Mouse (Mus musculus): ENCODE measurements around the gene Osbpl10. TPM values are rescaled to one million over a fixed set of nuclear protein-coding genes. Genes with fewer than 3 reads are reported as not detected.

Osbpl10 gene
- polyA plus RNA-seq (2014; fragmentation: Nextera tagmentation; extraction: Ambion mirVana): 2.1 and 2.6 TPM in 2 replicates

DNA sequence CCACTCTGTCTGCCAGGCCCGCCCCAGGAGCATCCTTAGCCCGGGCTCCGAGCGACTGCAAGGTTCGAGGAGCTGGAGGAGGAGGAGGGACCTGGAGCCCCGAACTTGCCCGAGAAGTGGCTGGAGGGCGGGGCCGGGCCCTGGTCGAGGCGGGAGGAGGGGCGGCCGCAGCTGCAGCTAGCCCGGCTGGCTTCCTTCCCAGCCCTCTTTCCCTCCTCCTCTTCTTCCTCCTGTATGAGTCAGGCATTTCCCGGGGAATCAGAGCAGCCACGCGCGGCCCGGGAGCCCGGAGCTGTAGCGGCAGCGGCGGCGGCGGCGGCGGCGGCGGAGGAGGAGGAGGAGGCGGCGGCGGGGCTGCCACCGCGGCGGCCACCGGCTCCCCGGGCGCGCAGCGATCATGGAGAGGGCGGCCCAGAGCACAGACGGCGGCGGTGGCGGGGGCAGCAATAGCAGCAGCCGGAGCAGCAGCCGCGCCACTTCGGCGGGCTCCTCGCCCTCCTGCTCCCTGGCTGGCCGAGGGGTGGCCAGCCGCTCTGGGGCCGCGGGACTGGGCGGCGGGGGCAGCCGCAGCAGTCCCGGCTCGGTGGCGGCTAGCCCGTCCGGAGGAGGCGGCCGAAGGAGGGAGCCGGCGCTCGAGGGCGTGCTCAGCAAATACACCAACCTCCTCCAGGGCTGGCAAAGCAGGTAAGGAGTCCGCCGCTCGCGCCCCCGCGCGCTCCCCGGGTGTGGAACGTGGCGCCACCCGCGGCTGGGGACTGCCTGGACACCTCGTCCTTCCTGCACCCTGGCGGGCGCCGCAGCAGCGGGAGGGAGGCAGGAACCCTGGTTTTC is at the start of gene Osbpl10:
Gene Osbpl10 (plus strand): TSS at position 289 of the 831 bp plus-strand sequence.
- H3K9ac ChIP-seq (ENCODE audit: low read depth, low read length): peak within 1 kb of the TSS; percentile 86
- under 1% methylated on average over 59 of the region's 86 CpGs for WGBS
- peak; percentile 84 for ATAC-seq (ENCODE audit: low FRiP score, low TSS enrichment)
- H3K27ac ChIP-seq (ENCODE audit: low read depth, low read length): peak within 1 kb of the TSS; percentile 47; the same call in 1 of the 2 replicates
- H3K27me3 ChIP-seq (ENCODE audit: control insufficient read depth, insufficient read depth, low read length): peaks cover 3% of the 10 kb centered on the region; the same call in 1 of the 2 replicates
- peak within 1 kb of the TSS; percentile 76 for H3K4me3 ChIP-seq (ENCODE audit: low read length)
- H3K9me3 ChIP-seq (ENCODE audit: control insufficient read depth, low read length): no peaks in the 10 kb centered on the region
- peak within 1 kb of the TSS; percentile 95 for H3K4me2 ChIP-seq (replicated peaks; ENCODE audit: low read depth, low read length)
- no peaks in the 10 kb centered on the region for H3K36me3 ChIP-seq (ENCODE audit: control insufficient read depth, insufficient read depth, low read length)
- H3K4me1 ChIP-seq (ENCODE audit: control insufficient read depth, insufficient read depth, low read length): peaks cover 8% of the 10 kb centered on the region; the same call in 1 of the 2 replicates

DNA sequence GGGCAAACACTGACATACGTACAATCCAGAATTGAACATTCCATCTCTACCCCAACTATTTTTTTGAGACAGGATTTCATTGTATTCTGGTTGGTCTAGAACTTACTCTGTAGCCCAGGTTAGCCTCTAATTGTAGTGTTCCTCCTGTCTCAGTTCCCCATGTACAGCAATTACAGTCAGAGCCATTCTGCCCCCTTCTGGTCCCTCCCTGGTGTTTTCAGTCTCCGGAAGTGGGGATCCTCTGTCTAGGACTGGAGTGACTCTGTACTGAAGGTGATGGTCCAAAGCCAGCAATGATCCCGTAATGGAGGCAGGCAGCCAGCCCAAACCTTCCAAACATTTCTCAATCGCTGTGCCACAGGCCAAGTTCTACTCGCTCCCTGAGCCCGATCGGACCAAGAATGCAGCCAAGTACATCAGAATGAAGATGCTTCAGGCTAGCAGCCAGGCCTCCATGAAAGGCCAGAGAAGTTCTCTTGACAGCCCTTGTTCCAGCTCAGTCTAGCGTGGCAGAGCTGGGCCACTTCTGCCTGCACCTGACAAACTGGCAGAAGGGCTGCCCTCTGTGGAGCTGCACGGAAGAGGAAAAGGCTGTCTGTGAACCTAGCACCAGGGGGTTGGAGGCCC is 47.8 kb upstream of the Osbpl10 start:
- no peaks in the 10 kb centered on the region for H3K9me3 ChIP-seq (ENCODE audit: control insufficient read depth, low read length)
- no peak overlapping the region for H3K9ac ChIP-seq (ENCODE audit: low read depth, low read length)
- no peak overlapping the region for H3K4me2 ChIP-seq (replicated peaks; ENCODE audit: low read depth, low read length)
- no peaks in the 10 kb centered on the region for H3K36me3 ChIP-seq (ENCODE audit: control insufficient read depth, insufficient read depth, low read length)
- H3K27ac ChIP-seq (ENCODE audit: low read depth, low read length): no peak overlapping the region
- H3K4me3 ChIP-seq (ENCODE audit: low read length): no peak overlapping the region
- no peaks in the 10 kb centered on the region for H3K27me3 ChIP-seq (ENCODE audit: control insufficient read depth, insufficient read depth, low read length)
- ATAC-seq (ENCODE audit: low FRiP score, low TSS enrichment): no peak
- H3K4me1 ChIP-seq (ENCODE audit: control insufficient read depth, insufficient read depth, low read length): peaks cover 6% of the 10 kb centered on the region
- 86% methylated on average over 9 of the region's 9 CpGs for WGBS

DNA sequence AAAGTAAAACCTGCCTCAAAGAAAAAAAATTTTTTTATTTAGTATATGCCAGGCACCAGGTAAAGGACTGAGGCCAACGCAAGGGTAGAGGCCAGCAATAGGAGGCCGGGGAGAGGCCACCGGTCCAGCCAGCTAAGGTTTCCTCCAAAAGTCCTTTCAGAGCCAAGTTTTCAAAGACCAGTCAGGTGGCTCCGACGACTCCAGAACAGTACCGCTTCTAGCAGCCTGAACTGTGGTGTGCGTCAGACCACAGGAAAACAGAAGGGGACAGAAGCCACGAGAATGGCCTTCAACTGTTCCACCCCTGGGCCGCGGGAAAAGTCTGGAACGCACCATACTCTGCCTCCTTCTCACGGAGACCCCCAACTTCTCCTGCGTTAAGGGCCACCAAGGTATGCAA is 45.8 kb upstream of the Osbpl10 start:
- H3K36me3 ChIP-seq (ENCODE audit: control insufficient read depth, insufficient read depth, low read length): no peaks in the 10 kb centered on the region
- peak overlapping the region; percentile 66 for H3K9ac ChIP-seq (ENCODE audit: low read depth, low read length)
- no peak for ATAC-seq (ENCODE audit: low FRiP score, low TSS enrichment)
- peak overlapping the region; percentile 75 for H3K4me3 ChIP-seq (ENCODE audit: low read length)
- no peak overlapping the region for H3K27ac ChIP-seq (ENCODE audit: low read depth, low read length)
- peaks cover 4% of the 10 kb centered on the region for H3K4me1 ChIP-seq (ENCODE audit: control insufficient read depth, insufficient read depth, low read length)
- peak overlapping the region; percentile 96 for H3K4me2 ChIP-seq (replicated peaks; ENCODE audit: low read depth, low read length)
- WGBS: 14% methylated on average over 13 of the region's 13 CpGs
- no peaks in the 10 kb centered on the region for H3K27me3 ChIP-seq (ENCODE audit: control insufficient read depth, insufficient read depth, low read length)
- H3K9me3 ChIP-seq (ENCODE audit: control insufficient read depth, low read length): no peaks in the 10 kb centered on the region

DNA sequence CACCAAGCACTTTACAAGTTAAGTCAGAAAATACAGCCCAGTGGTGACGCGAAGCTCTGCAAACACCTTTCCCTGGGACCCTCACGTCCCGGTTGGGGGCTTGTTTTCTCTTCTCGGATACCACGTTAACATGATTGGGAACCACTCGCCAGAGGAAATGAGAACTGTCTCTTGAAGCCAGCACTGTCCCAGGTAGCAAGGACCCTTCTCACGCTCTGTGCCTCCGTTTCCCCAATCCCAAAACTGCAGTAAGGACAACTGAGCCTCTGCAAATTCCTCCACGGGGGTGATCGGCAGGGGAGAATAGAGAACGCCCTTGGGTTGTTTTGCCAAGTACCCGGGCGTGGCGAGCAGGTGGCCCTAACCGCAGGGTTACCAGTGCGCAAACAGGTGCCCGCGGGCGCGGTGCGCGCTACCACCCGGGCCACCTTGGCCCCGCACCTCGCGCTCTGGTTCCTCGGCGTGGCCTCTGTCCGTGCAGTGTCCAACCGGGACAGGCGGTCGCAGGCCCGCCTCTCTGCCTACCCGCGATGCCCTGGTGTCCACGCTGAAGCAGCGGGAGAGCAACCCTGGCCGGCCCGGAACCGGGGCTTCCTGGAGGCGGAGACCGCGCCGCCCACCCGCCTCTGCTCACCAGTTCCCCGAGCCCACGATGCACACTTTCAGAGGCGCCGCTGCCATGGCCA is 45.2 kb upstream of the Osbpl10 start:
- Histone ChIP-seq H3K4me1 (ENCODE audit: control insufficient read depth, insufficient read depth, low read length) (peaks cover 4% of the 10 kb centered on the region), H3K4me3 (ENCODE audit: low read length) (peak overlapping the region; percentile 75), H3K4me2 (replicated peaks; ENCODE audit: low read depth, low read length) (peak overlapping the region; percentile 96), H3K27me3 (ENCODE audit: control insufficient read depth, insufficient read depth, low read length) (no peaks in the 10 kb centered on the region), H3K9ac (ENCODE audit: low read depth, low read length) (peak overlapping the region; percentile 66), H3K9me3 (ENCODE audit: control insufficient read depth, low read length) (no peaks in the 10 kb centered on the region), H3K27ac (ENCODE audit: low read depth, low read length) (peak overlapping the region; percentile 74), H3K36me3 (ENCODE audit: control insufficient read depth, insufficient read depth, low read length) (no peaks in the 10 kb centered on the region)
- WGBS: 1% methylated on average over 47 of the region's 50 CpGs
- peak; percentile 54 for ATAC-seq (ENCODE audit: low FRiP score, low TSS enrichment)

DNA sequence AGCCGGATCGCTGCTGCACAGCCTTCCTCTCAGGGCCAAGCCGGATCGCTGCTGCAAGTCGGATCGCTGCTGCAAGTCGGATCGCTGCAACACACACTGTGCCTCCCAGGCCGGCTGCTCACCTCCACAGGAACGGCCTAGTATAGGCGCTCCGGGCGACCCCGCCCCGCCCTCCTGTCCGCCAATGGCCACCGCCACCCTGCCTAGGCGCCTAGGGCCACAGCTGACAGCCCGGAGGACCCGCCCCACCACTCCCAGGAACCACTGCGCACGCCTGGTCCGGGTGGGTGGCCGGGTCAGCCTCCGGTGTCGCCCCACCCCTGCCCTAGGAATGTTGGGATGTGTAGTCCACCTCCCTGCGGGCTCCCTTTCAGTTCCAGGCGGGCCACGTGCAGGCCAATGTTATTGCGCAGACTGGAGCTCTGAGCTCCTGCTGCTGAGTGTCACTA is 44.6 kb upstream of the Osbpl10 start, which contains the start of gene Gpd1l:
Gene Gpd1l (minus strand): TSS at position 265 of the 449 bp plus-strand sequence.
- no peaks in the 10 kb centered on the region for H3K9me3 ChIP-seq (ENCODE audit: control insufficient read depth, low read length)
- H3K9ac ChIP-seq (ENCODE audit: low read depth, low read length): peak within 1 kb of the TSS; percentile 66
- peak within 1 kb of the TSS; percentile 75 for H3K4me3 ChIP-seq (ENCODE audit: low read length)
- H3K27ac ChIP-seq (ENCODE audit: low read depth, low read length): peak within 1 kb of the TSS; percentile 74
- peak within 1 kb of the TSS; percentile 96 for H3K4me2 ChIP-seq (replicated peaks; ENCODE audit: low read depth, low read length)
- H3K27me3 ChIP-seq (ENCODE audit: control insufficient read depth, insufficient read depth, low read length): no peaks in the 10 kb centered on the region
- WGBS: under 1% methylated on average over 30 of the region's 30 CpGs
- no peaks in the 10 kb centered on the region for H3K36me3 ChIP-seq (ENCODE audit: control insufficient read depth, insufficient read depth, low read length)
- peaks cover 4% of the 10 kb centered on the region for H3K4me1 ChIP-seq (ENCODE audit: control insufficient read depth, insufficient read depth, low read length)
- peak; percentile 99 for ATAC-seq (ENCODE audit: low FRiP score, low TSS enrichment)

DNA sequence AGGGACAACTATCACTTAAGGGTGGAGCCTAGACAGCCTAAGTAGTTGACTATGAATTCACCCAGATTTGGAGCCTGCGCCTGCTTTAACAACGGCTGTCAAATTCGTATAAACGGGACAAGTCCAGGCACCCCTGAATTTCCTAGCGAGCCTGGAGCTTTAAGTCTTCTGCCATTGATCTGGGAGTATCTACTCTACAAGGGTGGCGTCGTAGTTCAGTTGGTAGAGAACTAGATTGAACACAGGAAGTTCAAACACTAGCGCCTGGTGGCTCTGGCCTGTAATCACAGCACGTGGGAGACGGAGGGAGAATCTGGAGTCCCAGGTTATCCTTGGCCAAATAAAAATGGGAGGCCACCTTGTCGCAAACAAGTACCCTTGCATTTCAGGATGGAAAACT is 44.1 kb upstream of the Osbpl10 start:
- Histone ChIP-seq H3K4me3 (ENCODE audit: low read length) (peak overlapping the region; percentile 75; the same call in 1 of the 2 replicates), H3K27ac (ENCODE audit: low read depth, low read length) (no peak overlapping the region), H3K9ac (ENCODE audit: low read depth, low read length) (no peak overlapping the region), H3K27me3 (ENCODE audit: control insufficient read depth, insufficient read depth, low read length) (no peaks in the 10 kb centered on the region), H3K4me1 (ENCODE audit: control insufficient read depth, insufficient read depth, low read length) (peaks cover 4% of the 10 kb centered on the region), H3K9me3 (ENCODE audit: control insufficient read depth, low read length) (no peaks in the 10 kb centered on the region), H3K4me2 (replicated peaks; ENCODE audit: low read depth, low read length) (peak overlapping the region; percentile 96; the same call in 1 of the 2 replicates), H3K36me3 (ENCODE audit: control insufficient read depth, insufficient read depth, low read length) (no peaks in the 10 kb centered on the region)
- WGBS: 61% methylated on average over 11 of the region's 11 CpGs
- peak; percentile 11 for ATAC-seq (ENCODE audit: low FRiP score, low TSS enrichment)

DNA sequence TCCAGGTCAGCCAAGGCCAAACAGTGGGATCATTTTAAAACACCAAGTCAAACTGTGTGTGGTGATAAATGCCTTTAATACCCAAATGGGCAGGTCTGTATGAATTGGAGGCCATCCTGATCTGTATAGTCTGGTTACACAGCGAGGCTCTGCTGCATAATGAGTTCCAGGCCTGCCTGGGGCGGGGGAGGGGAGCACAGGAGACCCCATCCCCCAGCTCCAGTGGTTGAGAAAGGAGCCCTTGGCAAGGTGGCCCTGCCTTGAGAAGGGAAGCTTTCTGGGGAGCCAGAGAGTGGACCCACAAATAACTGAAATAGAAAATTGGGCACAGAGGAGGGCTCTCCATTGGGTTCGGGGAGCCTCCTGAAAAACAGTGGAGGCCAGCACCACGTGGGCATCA is 43.0 kb upstream of the Osbpl10 start:
- no peak overlapping the region for H3K4me2 ChIP-seq (replicated peaks; ENCODE audit: low read depth, low read length)
- no peaks in the 10 kb centered on the region for H3K27me3 ChIP-seq (ENCODE audit: control insufficient read depth, insufficient read depth, low read length)
- no peak for ATAC-seq (ENCODE audit: low FRiP score, low TSS enrichment)
- no peak overlapping the region for H3K9ac ChIP-seq (ENCODE audit: low read depth, low read length)
- peaks cover 4% of the 10 kb centered on the region for H3K4me1 ChIP-seq (ENCODE audit: control insufficient read depth, insufficient read depth, low read length)
- no peak overlapping the region for H3K27ac ChIP-seq (ENCODE audit: low read depth, low read length)
- WGBS: 87% methylated on average over 4 of the region's 4 CpGs
- H3K9me3 ChIP-seq (ENCODE audit: control insufficient read depth, low read length): no peaks in the 10 kb centered on the region
- H3K36me3 ChIP-seq (ENCODE audit: control insufficient read depth, insufficient read depth, low read length): no peaks in the 10 kb centered on the region
- H3K4me3 ChIP-seq (ENCODE audit: low read length): no peak overlapping the region

DNA sequence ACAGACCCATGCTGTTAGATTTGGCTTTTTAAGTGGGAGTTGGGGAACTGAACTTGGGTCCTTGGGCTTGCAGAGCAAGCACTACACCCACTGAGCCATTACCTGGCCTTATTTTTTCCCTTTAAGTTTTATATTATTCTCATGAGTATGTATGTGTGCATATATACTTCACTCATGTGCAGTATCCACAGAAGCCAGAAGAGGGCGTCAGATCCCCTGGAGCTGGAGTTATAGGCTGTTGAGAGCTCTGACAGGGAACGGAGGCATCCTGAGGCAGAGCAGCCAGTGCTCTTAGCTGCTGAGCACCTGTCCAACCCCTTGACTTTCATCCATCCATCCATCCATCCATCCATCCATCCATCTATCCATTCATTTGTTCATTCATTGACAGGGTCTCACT is 41.7 kb upstream of the Osbpl10 start:
- Histone ChIP-seq H3K4me2 (replicated peaks; ENCODE audit: low read depth, low read length) (no peak overlapping the region), H3K36me3 (ENCODE audit: control insufficient read depth, insufficient read depth, low read length) (no peaks in the 10 kb centered on the region), H3K4me1 (ENCODE audit: control insufficient read depth, insufficient read depth, low read length) (peaks cover 4% of the 10 kb centered on the region), H3K27ac (ENCODE audit: low read depth, low read length) (no peak overlapping the region), H3K9ac (ENCODE audit: low read depth, low read length) (no peak overlapping the region), H3K9me3 (ENCODE audit: control insufficient read depth, low read length) (no peaks in the 10 kb centered on the region), H3K27me3 (ENCODE audit: control insufficient read depth, insufficient read depth, low read length) (no peaks in the 10 kb centered on the region), H3K4me3 (ENCODE audit: low read length) (no peak overlapping the region)
- 76% methylated on average over 2 of the region's 2 CpGs for WGBS
- ATAC-seq (ENCODE audit: low FRiP score, low TSS enrichment): no peak

Data from kidney, embryonic 14.5 days (tissue).